Mouse (Mus musculus) MEL (cell line): ENCODE measurements around the gene Gm12569.

ENCODE experiments used
- CHD2 ChIP-seq: IDR thresholded peaks from 2 replicates; pipeline ENCODE4 v1.6.1; 2011; ENCODE audit warnings: low read length, improper control_type of control experiment
- CTCF ChIP-seq, 3 experiments: IDR thresholded peaks in 2 of 3; conservative IDR thresholded peaks in 1 of 3; 2 replicates each; pipeline ENCODE4 v1.5.1; 2011 to 2012; ENCODE audit warnings: low read length in 3 of 3, low read depth in 2 of 3, mild to moderate bottlenecking in 2 of 3, improper control_type of control experiment in 1 of 3, inconsistent platforms in 1 of 3, mixed read lengths in 1 of 3, moderate library complexity in 1 of 3; ENCODE audit not compliant: control insufficient read depth in 1 of 3, insufficient read depth in 1 of 3, poor library complexity in 1 of 3, severe bottlenecking in 1 of 3
- EP300 ChIP-seq, 2 experiments: IDR thresholded peaks; 2 replicates each; pipeline ENCODE4 v1.6.1; 2011; ENCODE audit warnings: improper control_type of control experiment in 2 of 2, low read length in 2 of 2, low read depth in 1 of 2, mild to moderate bottlenecking in 1 of 2
- GABPA ChIP-seq: IDR thresholded peaks from 2 replicates; pipeline ENCODE4 v1.6.1; 2012; ENCODE audit warnings: low read depth, mild to moderate bottlenecking, inconsistent platforms, low read length, improper control_type of control experiment, moderate library complexity
- GATA1 ChIP-seq: IDR thresholded peaks from 2 replicates; pipeline ENCODE4 v1.6.1; 2011; ENCODE audit warnings: low read depth, low read length, improper control_type of control experiment
- NELFE ChIP-seq: IDR thresholded peaks from 2 replicates; pipeline ENCODE4 v1.6.1; 2011; ENCODE audit warnings: low read depth, low read length, improper control_type of control experiment
- POLR2A ChIP-seq, 2 experiments: IDR thresholded peaks; 2 replicates each; pipeline ENCODE4 v1.6.1; 2011 to 2012; ENCODE audit warnings: low read length in 2 of 2, mild to moderate bottlenecking in 2 of 2, control low read depth in 1 of 2, improper control_type of control experiment in 1 of 2, low read depth in 1 of 2, moderate library complexity in 1 of 2; ENCODE audit not compliant: control insufficient read depth in 1 of 2, insufficient read depth in 1 of 2, poor library complexity in 1 of 2
- TAL1 ChIP-seq: IDR thresholded peaks from 2 replicates; pipeline ENCODE4 v1.6.1; 2012; ENCODE audit warnings: mild to moderate bottlenecking, inconsistent platforms, low read length, moderate library complexity, mixed read lengths
- TBP ChIP-seq: IDR thresholded peaks from 2 replicates; pipeline ENCODE4 v1.8.0; 2011; ENCODE audit warnings: low read depth, low read length, improper control_type of control experiment
- TCF12 ChIP-seq: IDR thresholded peaks from 2 replicates; pipeline ENCODE4 v1.6.1; 2014; ENCODE audit warnings: low read depth, mild to moderate bottlenecking, inconsistent platforms, low read length, improper control_type of control experiment, moderate library complexity
- USF1 ChIP-seq: IDR thresholded peaks from 2 replicates; pipeline ENCODE4 v1.6.1; 2014; ENCODE audit warnings: low read depth, mild to moderate bottlenecking, inconsistent platforms, low read length, improper control_type of control experiment, moderate library complexity
- ZKSCAN1 ChIP-seq: IDR thresholded peaks from 2 replicates; pipeline ENCODE4 v1.6.1; 2012; ENCODE audit warnings: low read depth, mild to moderate bottlenecking, inconsistent platforms, low read length, improper control_type of control experiment, moderate library complexity

DNA sequence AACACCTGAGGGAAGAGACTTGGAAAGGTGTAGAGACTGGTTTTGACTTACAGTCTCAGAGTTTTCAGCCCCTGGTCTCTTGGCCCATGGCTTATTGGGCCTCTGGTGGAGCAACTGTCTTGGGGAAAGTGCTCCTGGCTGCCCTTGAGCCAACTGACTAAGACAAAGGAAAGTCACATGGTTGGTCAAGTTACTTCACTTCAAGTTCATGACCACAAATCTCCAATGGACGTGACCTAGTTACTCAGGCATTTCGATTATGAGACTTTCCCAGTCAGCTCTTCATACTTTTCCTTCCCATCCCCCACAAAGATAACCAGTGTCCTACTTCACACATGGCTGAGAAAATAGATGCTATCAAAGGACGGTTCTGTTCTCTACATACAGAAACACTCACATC, 12.5 kb upstream of the Gm12569 start:
- no peak for TF ChIP-seq POLR2A (IDR thresholded peaks at IDR 0.05; ENCODE audit: control insufficient read depth in 1 of 2, insufficient read depth in 1 of 2, low read depth in 1 of 2, low read length in 2 of 2, poor library complexity in 1 of 2)
- TF ChIP-seq CTCF (IDR thresholded peaks at IDR 0.05 in 2 of 3, conservative IDR thresholded peaks at IDR 0.05 in 1 of 3; ENCODE audit: control insufficient read depth in 1 of 3, insufficient read depth in 1 of 3, low read depth in 2 of 3, low read length in 3 of 3, poor library complexity in 1 of 3, severe bottlenecking in 1 of 3), result no peak
- TF ChIP-seq TAL1, result no peak
- no peak for TF ChIP-seq GATA1
- no peak for TF ChIP-seq TBP
- TF ChIP-seq CHD2, result no peak
- no peak for TF ChIP-seq EP300 (IDR thresholded peaks at IDR 0.05; ENCODE audit: low read depth in 1 of 2, low read length in 2 of 2)
- TF ChIP-seq TCF12, result no peak
- no peak for TF ChIP-seq NELFE
- no peak for TF ChIP-seq ZKSCAN1
- no peak for TF ChIP-seq GABPA
- no peak for TF ChIP-seq USF1
